Mouse (Mus musculus) midbrain, embryonic 11.5 days (tissue): ENCODE data around the gene Cfap52. TPM values are rescaled to one million over a fixed set of nuclear protein-coding genes. Genes with fewer than 3 reads are reported as not detected.

Experiments used
- ATAC-seq: fragments of 200-750 bp; cut with Nextera tagmentation; 2 replicates; pipeline ENCODE4 v1.8.0; 2017; ENCODE audit warnings: moderate TSS enrichment, moderate library complexity; ENCODE audit not compliant: low FRiP score
- DNase-seq: peaks from one replicate; pipeline ENCODE4 v3.0.0; 2015; ENCODE audit warnings: low spot score; ENCODE audit errors: missing footprints
- H3K27ac ChIP-seq: fragments of 300-500 bp; sonication (generic); 2 replicates; pipeline ENCODE4 v1.5.1; 2014; ENCODE audit warnings: low read depth, low read length
- H3K27me3 ChIP-seq: fragments of 300-500 bp; sonication (generic); 2 replicates; pipeline ENCODE4 v1.6.1; 2014; ENCODE audit warnings: mild to moderate bottlenecking, low read length, moderate library complexity, mixed read lengths; ENCODE audit not compliant: control insufficient read depth, insufficient read depth
- H3K36me3 ChIP-seq: fragments of 300-500 bp; sonication (generic); 2 replicates; pipeline ENCODE4 v1.6.1; 2014; ENCODE audit warnings: mild to moderate bottlenecking, low read length, moderate library complexity, mixed read lengths; ENCODE audit not compliant: control insufficient read depth, insufficient read depth
- H3K4me1 ChIP-seq: fragments of 300-500 bp; sonication (generic); 2 replicates; pipeline ENCODE4 v1.6.1; 2014; ENCODE audit warnings: low read length; ENCODE audit not compliant: control insufficient read depth, insufficient read depth
- H3K4me2 ChIP-seq: fragments of 300-500 bp; sonication (generic); 2 replicates; pipeline ENCODE4 v1.6.1; 2014; ENCODE audit warnings: mild to moderate bottlenecking, moderate library complexity
- H3K4me3 ChIP-seq: fragments of 300-500 bp; sonication (generic); 2 replicates; pipeline ENCODE4 v1.5.1; 2014; ENCODE audit warnings: low read depth, low read length
- H3K9ac ChIP-seq: fragments of 300-500 bp; sonication (generic); 2 replicates; pipeline ENCODE4 v1.6.1; 2014; ENCODE audit warnings: low read length
- H3K9me3 ChIP-seq: fragments of 300-500 bp; sonication (generic); 2 replicates; pipeline ENCODE4 v1.6.1; 2016; ENCODE audit warnings: low read length; ENCODE audit not compliant: control insufficient read depth
- WGBS: fragments of 180-500 bp; shearing (Covaris S2); extraction: QIAGEN DNeasy Blood & Tissue Kit; methylation state at CpG from one replicate; pipeline ENCODE4 v1.1.7; 2014; 5-methylcytosine and 5-hydroxymethylcytosine counted together
- polyA plus RNA-seq: library from polyadenylated mRNA; unstranded; fragments of >200 nt; fragmentation: Nextera tagmentation; extraction: Ambion mirVana; gene quantifications from 2 replicates; pipeline ENCODE4 v1.2.1, GENCODE M21; 2014

Gene Cfap52
- polyA plus RNA-seq, 1 experiment from 2014 or later: 0.25 TPM

DNA sequence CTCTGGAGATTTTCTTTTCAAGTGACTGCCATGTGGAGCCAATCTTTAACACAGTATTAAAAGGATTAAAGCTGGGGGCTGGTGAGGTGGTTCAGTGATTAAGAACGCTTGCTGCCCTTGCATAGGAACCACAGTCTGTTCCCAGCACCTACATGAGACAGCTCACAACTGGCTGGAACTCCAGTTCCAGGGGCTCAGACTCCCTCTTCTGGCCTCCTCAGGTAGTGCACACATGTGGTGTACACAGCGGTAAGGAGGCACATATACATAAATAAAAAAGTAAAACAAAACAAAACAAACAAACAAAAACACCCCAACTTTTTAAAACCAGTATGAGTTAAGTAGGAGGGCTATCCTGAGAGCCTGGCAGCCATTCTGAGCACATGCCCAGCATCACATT is 79.5 kb downstream of the Cfap52 start:
- Histone ChIP-seq H3K27me3 (no peaks in the 10 kb centered on the region), H3K27ac (no peak overlapping the region), H3K36me3 (no peaks in the 10 kb centered on the region), H3K4me2 (no peak overlapping the region), H3K9ac (no peak overlapping the region), H3K9me3 (no peaks in the 10 kb centered on the region), H3K4me1 (no peaks in the 10 kb centered on the region), H3K4me3 (no peak overlapping the region)
- ATAC-seq (no peak), DNase-seq (no peak)
- 83% methylated on average over 2 of the region's 2 CpGs for WGBS

Other genes with a start within 250 kb of the Cfap52 start
- gene Glp2r, start 194.5 kb downstream of the Cfap52 start, polyA plus RNA-seq: not detected in 2 replicates
- gene Gsg1l2, start 191.0 kb downstream of the Cfap52 start, polyA plus RNA-seq: not detected in 2 replicates
- gene Dhrs7c, start 167.5 kb downstream of the Cfap52 start, polyA plus RNA-seq: not detected in 2 replicates
- 0.51 and 0.97 TPM in 2 replicates for gene Usp43, start 43.5 kb downstream of the Cfap52 start, polyA plus RNA-seq
- 55.3 and 60.7 TPM in 2 replicates for gene Stx8, start 542 bp upstream of the Cfap52 start, polyA plus RNA-seq